Mouse (Mus musculus) MEL (cell line): ENCODE measurements around the gene Camta1.

Experiments used
- CTCF ChIP-seq, 3 experiments: IDR thresholded peaks in 2 of 3; conservative IDR thresholded peaks in 1 of 3; 2 replicates each; pipeline ENCODE4 v1.5.1; 2011 to 2012; ENCODE audit warnings: low read length in 3 of 3, low read depth in 2 of 3, mild to moderate bottlenecking in 2 of 3, improper control_type of control experiment in 1 of 3, inconsistent platforms in 1 of 3, mixed read lengths in 1 of 3, moderate library complexity in 1 of 3; ENCODE audit not compliant: control insufficient read depth in 1 of 3, insufficient read depth in 1 of 3, poor library complexity in 1 of 3, severe bottlenecking in 1 of 3
- E2F4 ChIP-seq: IDR thresholded peaks from 2 replicates; pipeline ENCODE4 v1.6.1; 2011; ENCODE audit warnings: low read depth, low read length, improper control_type of control experiment, borderline replicate concordance
- EP300 ChIP-seq, 2 experiments: IDR thresholded peaks; 2 replicates each; pipeline ENCODE4 v1.6.1; 2011; ENCODE audit warnings: improper control_type of control experiment in 2 of 2, low read length in 2 of 2, low read depth in 1 of 2, mild to moderate bottlenecking in 1 of 2
- MAX ChIP-seq: IDR thresholded peaks from 2 replicates; pipeline ENCODE4 v1.6.1; 2011; ENCODE audit warnings: low read length, improper control_type of control experiment
- POLR2A ChIP-seq, 2 experiments: IDR thresholded peaks; 2 replicates each; pipeline ENCODE4 v1.6.1; 2011 to 2012; ENCODE audit warnings: low read length in 2 of 2, mild to moderate bottlenecking in 2 of 2, control low read depth in 1 of 2, improper control_type of control experiment in 1 of 2, low read depth in 1 of 2, moderate library complexity in 1 of 2; ENCODE audit not compliant: control insufficient read depth in 1 of 2, insufficient read depth in 1 of 2, poor library complexity in 1 of 2
- POLR2AphosphoS2 ChIP-seq: IDR thresholded peaks from 2 replicates; pipeline ENCODE4 v1.6.1; 2011; ENCODE audit warnings: low read length, improper control_type of control experiment
- RCOR1 ChIP-seq: IDR thresholded peaks from 2 replicates; pipeline ENCODE4 v1.6.1; 2012; ENCODE audit warnings: low read depth, mild to moderate bottlenecking, inconsistent platforms, low read length, improper control_type of control experiment
- SMC3 ChIP-seq: IDR thresholded peaks from 2 replicates; pipeline ENCODE4 v1.6.1; 2011; ENCODE audit warnings: low read depth, low read length, improper control_type of control experiment
- TCF12 ChIP-seq: IDR thresholded peaks from 2 replicates; pipeline ENCODE4 v1.6.1; 2014; ENCODE audit warnings: low read depth, mild to moderate bottlenecking, inconsistent platforms, low read length, improper control_type of control experiment, moderate library complexity
- ZKSCAN1 ChIP-seq: IDR thresholded peaks from 2 replicates; pipeline ENCODE4 v1.6.1; 2012; ENCODE audit warnings: low read depth, mild to moderate bottlenecking, inconsistent platforms, low read length, improper control_type of control experiment, moderate library complexity
- ZNF384 ChIP-seq: IDR thresholded peaks from 2 replicates; pipeline ENCODE4 v1.6.1; 2012; ENCODE audit warnings: low read depth, mild to moderate bottlenecking, inconsistent platforms, low read length, improper control_type of control experiment

- TF ChIP-seq POLR2A (IDR thresholded peaks at IDR 0.05; ENCODE audit: control insufficient read depth in 1 of 2, insufficient read depth in 1 of 2, low read depth in 1 of 2, low read length in 2 of 2, poor library complexity in 1 of 2) (no peak), CTCF (IDR thresholded peaks at IDR 0.05 in 2 of 3, conservative IDR thresholded peaks at IDR 0.05 in 1 of 3; ENCODE audit: control insufficient read depth in 1 of 3, insufficient read depth in 1 of 3, low read depth in 2 of 3, low read length in 3 of 3, poor library complexity in 1 of 3, severe bottlenecking in 1 of 3) (no peak), EP300 (IDR thresholded peaks at IDR 0.05; ENCODE audit: low read depth in 1 of 2, low read length in 2 of 2) (no peak), TCF12 (no peak), ZKSCAN1 (no peak), RCOR1 (no peak), SMC3 (no peak), MAX (no peak), ZNF384 (no peak), E2F4 (no peak), POLR2AphosphoS2 (no peak)
Observed at GRCm38 (mm10) chr4:151344811-151345210, 516.9 kb downstream of the Camta1 start.
